Comparison of ENCODE assay signal across 10 mouse cellular contexts in genomic region chr5:148632516-148633170, GRCm38 (mm10).
A peak's percentile ranks its signal among the peaks of the same experiment; 100 is the strongest.
DNase-seq lines count a peak whose midpoint lies in the region; ATAC-seq lines count a peak whose summit lies in the region.
"Had no signal": no experiment of that assay in that cellular context is flagged by ENCODE, and none has a peak within 500 bp of the region (broad histone marks: within the 10 kb centered on the region; RNA-seq: fewer than 3 reads in every experiment).

No protein-coding gene starts in this region.

- DNase-seq in adrenal gland, postnatal 10 days = peak; percentile 22
- DNase-seq in adrenal gland, adult 18-20 months (ENCODE audit: low spot score in 2 of 2) = no peak
- DNase-seq in ovary, postnatal 36 days (ENCODE audit: low spot score) = peak; percentile 14
- no peak for DNase-seq in ovary, postnatal 10 days (ENCODE audit: low spot score)
- peak; percentile 72 for DNase-seq in heart, postnatal 4 days
- no peak for DNase-seq in spleen, postnatal 14 days (ENCODE audit: low spot score in 2 of 2)
- no peak for DNase-seq in spleen, postnatal 10 days (ENCODE audit: low spot score in 2 of 2)

- no peaks in the 10 kb centered on the region for H3K9me3 ChIP-seq in stomach, embryonic 16.5 days (replicated peaks; ENCODE audit: control insufficient read depth, low read length)
- H3K9me3 ChIP-seq: limb, embryonic 12.5 days; neural tube, embryonic 13.5 days had no signal

- no peaks in the 10 kb centered on the region for H3K27me3 ChIP-seq in stomach, embryonic 16.5 days (ENCODE audit: control insufficient read depth, insufficient read depth, low read length)
- H3K27me3 ChIP-seq: limb, embryonic 12.5 days; neural tube, embryonic 13.5 days had no signal

- peak; percentile 45; the same call in 1 of the 2 replicates for ATAC-seq in stomach, embryonic 16.5 days (ENCODE audit: insufficient read depth, low FRiP score)

- no peak overlapping the region for H3K9ac ChIP-seq in stomach, embryonic 16.5 days (ENCODE audit: low read length)
- H3K9ac ChIP-seq: limb, embryonic 12.5 days; neural tube, embryonic 13.5 days had no signal

- WGBS in stomach, embryonic 16.5 days = 33% methylated on average over 11 of the region's 11 CpGs

- H3K4me3 ChIP-seq in stomach, embryonic 16.5 days (replicated peaks; ENCODE audit: low read length) = no peak overlapping the region
- H3K4me3 ChIP-seq: limb, embryonic 12.5 days; neural tube, embryonic 13.5 days had no signal

- H3K4me2 ChIP-seq in stomach, embryonic 16.5 days (ENCODE audit: low read depth, low read length) = no peak overlapping the region
- H3K4me2 ChIP-seq: limb, embryonic 12.5 days; neural tube, embryonic 13.5 days had no signal

- no peak overlapping the region for H3K27ac ChIP-seq in stomach, embryonic 16.5 days (ENCODE audit: low read length)
- H3K27ac ChIP-seq: limb, embryonic 12.5 days; neural tube, embryonic 13.5 days had no signal

- no peaks in the 10 kb centered on the region for H3K36me3 ChIP-seq in stomach, embryonic 16.5 days (ENCODE audit: control insufficient read depth, insufficient read depth, low read length)
- H3K36me3 ChIP-seq: limb, embryonic 12.5 days; neural tube, embryonic 13.5 days had no signal

- peaks cover 14% of the 10 kb centered on the region; the same call in 1 of the 2 replicates for H3K4me1 ChIP-seq in stomach, embryonic 16.5 days (ENCODE audit: control insufficient read depth, insufficient read depth, low read length)

Comparison
In these comparisons a context has a peak if more than half of its experiments do, and no peak if none do; other contexts are left out.
1. DNase-seq: peak in adrenal gland, postnatal 10 days (single experiment), ovary, postnatal 36 days (single experiment) and heart, postnatal 4 days (single experiment); none in adrenal gland, adult 18-20 months (0 of 2), ovary, postnatal 10 days (single experiment), spleen, postnatal 14 days (0 of 2) and spleen, postnatal 10 days (0 of 2).